Mouse (Mus musculus): ENCODE measurements at regions not wholly inside any gene's neighbourhood (a gene's known extent, or its start where the extent isn't known, plus 50 kb on each side); places are given as distances from the start of the nearest gene placed in this dataset.

DNA sequence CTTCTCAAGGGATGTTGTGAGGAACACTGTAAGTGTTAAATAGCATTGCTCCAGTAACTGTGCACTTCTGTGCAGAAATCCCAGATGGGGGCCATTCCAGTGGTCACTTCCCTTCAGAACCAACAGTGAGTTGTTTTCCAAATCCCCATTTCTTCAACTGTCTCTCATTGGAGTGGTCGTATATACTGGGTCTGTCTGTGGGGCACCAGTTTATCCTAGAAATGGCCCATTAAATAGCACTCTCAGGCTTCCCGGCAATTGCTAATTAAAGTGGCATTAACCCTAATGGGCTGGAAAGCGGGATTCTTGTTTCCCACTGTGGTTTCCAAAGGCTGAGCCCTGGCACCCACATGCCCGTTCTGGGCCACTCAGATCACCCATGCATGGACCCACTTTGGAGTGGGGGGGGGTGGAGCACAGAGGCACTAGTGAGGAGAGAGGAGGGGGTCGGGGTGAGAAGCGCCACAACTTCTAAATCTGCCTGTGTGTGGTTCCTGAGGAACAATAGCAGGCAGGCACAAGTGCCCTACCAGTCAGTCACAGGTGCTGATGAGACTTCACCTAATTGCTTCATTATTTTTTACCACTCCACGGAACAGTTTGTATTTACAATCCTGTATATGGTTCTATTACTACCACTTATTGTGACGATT, 78.1 kb downstream of the Fam204a start:
- TF ChIP-seq MYOG (IDR thresholded peaks at IDR 0.05; ENCODE audit: control insufficient read depth, extremely low read depth, insufficient read length) (no peak), USF1 (IDR thresholded peaks at IDR 0.05; ENCODE audit: low read depth) (no peak), MAX (IDR thresholded peaks at IDR 0.05) (no peak), CTCF (IDR thresholded peaks at IDR 0.05; ENCODE audit: control insufficient read depth, insufficient read depth, insufficient read length) (no peak), FOSL1 (IDR thresholded peaks at IDR 0.05; ENCODE audit: insufficient read depth, low read length, poor library complexity, severe bottlenecking) (no peak), CEBPB (IDR thresholded peaks at IDR 0.05; ENCODE audit: low read depth) (no peak), MYOD1 (IDR thresholded peaks at IDR 0.05; ENCODE audit: control insufficient read depth, insufficient read length, low read depth) (no peak)
